Mouse (Mus musculus): ENCODE data around the gene Gjb6.
A peak's percentile ranks its signal among the peaks of the same experiment; 100 is the strongest.

The Gjb6 gene

DNA sequence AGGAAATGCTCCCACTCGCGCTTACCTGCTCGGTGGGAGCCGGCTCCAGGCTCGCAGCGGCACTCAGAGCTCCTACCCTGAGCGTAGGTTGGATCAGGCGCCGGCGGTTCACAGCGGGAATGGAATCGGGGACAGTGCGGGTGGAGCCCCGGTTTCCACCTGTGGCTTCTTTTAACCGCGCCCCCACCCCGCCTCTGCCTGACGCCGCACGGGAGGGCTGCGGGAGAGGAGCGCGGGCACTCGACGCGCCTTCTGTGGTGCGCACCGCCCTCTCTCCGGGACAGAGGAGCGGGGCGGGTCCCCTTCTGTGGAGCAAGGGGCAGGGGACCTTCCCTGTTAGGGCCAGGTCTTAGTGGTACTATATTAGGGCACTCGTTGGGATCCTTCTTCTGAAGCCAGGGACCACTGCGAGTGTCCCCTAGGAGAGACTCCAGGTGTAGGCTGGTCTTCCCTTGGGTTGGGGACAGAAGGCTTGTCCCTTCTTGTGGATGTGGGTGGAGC is at the start of gene Gjb6:
Gene Gjb6 (minus strand): TSS at position 451 of the 501 bp plus-strand sequence.
- DNase-seq (ENCODE audit: low read depth in 2 of 2, low spot score in 2 of 2): no peak

DNA sequence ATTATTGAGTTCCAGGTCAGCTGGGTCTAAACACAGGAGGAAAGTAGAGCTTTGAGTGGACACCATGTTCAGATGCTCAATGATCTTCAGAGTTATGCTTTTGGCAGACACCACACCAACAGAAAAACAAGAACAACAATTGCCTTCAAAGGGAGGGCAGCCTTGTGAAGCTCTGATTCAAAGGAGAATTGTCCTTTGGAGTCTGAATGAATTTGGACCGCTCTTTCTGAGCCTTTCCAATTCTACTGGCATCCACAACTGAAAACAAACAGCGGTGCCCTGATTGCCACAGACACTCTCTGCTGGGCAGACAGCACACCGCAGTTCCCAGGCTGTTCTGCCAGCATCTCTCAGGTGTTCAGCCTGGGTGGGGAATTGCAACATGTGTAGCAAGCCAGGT is 32.1 kb upstream of the Gjb6 start:
- no peak for DNase-seq (ENCODE audit: low read depth in 2 of 2, low spot score in 2 of 2)

DNA sequence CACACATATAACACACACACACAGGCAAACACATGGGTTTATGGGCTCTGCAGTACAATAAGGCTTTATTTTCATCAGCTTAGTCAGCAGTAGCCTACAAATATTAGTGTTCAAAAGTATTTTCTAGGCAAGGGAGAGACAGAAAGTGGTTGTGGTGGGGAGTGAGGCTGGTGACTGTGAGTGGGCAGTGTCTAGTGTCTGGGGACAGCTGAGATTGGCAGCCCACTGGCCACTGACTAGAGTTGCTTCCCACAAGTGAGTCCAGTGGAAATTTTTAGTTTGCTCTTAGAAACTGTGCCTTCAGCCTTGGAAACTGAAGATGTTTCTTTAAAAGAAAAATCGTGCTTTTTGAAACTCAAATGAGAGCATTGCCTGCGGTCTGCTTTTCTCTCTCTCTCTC is 28.4 kb upstream of the Gjb6 start:
- DNase-seq (ENCODE audit: low read depth in 2 of 2, low spot score in 2 of 2): no peak

DNA sequence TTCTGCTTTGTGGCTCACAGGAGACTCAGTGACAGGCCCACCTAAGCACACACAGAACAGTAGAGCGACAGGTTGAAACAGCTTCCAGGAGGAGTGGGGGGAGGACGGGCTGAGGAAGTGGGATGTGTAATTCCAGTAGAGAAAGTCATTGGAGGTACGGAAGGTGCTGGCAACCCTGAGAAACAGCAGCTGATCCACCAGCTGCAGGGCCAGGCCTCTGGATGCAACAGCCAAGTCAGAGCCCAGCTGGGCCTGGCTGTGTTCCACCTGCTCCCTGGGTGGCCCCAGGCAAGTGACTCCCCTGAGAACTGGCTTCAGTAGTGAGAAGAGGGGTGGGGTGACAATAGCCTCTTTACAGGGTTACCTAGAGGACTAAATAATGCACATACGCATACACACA is 27.8 kb upstream of the Gjb6 start:
- DNase-seq (ENCODE audit: low read depth in 2 of 2, low spot score in 2 of 2): no peak

DNA sequence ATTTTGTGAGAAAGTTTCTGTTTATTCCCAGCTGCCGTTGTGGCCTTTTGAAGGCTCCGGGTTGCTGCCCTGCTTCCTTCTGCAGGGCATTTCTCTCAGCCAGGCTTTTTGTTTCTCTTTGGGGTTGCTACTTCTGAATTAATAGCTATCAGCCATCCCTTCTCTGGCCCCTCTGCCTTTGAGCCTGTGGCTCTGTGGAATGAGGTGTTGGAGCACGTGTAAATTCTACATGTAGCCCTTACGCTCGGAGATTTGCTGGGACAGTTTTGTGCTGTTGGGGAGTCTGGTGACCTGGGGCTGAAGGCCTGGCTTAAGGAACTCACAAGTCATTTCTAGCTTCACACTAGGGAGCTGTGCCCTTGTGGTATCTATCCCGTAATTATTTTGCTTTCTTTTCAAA is 21.5 kb upstream of the Gjb6 start:
- no peak for DNase-seq (ENCODE audit: low read depth in 2 of 2, low spot score in 2 of 2)

DNA sequence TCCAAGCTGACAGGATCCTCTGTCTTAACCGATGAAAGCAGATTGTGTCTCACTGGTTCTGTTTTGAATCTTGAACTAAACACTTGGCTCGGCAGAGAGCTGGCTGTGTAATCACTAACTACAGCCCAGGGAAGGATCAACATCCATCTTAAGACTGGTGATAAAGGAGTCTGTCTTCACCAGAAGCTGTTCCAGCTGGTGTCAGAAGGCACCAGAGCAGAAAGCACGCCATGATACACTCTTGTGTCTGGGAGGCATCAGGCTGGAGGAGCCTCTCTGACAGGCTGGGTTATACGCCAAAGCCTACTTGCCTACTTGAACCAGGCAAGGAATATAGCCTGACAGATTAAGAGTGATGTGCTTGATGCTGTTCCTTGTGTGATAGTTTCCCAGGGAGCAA is 12.3 kb upstream of the Gjb6 start:
- no peak for DNase-seq (ENCODE audit: low read depth in 2 of 2, low spot score in 2 of 2)

DNA sequence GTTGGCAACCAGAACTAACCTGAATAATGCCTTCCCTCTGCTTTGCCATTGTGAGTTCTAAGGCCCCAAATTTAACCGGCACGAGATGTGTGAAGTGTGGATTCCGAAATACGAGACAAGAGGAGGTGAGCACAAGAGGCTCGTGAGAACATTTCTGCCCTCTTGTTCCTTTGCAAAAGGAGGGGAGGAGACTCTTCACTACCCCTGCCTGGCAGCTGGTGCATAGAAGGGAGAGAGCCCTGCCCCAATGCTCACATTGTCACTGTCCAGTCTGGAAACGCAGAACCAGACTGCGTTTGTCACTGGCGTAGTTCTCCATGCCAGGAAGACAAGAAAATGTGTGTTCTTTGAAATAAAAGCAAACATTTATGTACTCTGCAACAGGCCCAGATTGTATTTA is 1.9 kb upstream of the Gjb6 start:
- DNase-seq (ENCODE audit: low read depth in 2 of 2, low spot score in 2 of 2): no peak

DNA sequence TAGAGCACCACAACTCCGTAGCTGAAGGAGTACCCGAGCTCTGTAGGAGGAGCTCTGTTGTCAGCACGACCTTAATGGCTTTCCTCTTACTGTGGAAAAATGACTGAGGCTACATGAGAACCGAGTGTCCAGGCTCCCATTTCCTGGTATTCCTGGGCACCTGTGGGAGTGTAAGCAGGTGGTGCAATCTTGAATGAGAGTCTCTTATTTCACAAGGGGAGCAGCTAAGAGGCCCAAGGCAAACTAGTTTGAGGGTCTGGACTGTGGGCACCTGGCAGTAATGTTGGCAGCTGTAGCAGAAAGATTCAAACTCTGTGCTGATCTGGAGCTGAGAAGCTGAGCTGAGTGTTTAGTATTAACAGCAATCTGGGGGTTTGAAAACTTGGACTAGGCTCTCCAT is 6.0 kb downstream of the Gjb6 start:
- no peak for DNase-seq (ENCODE audit: low read depth in 2 of 2, low spot score in 2 of 2)

DNA sequence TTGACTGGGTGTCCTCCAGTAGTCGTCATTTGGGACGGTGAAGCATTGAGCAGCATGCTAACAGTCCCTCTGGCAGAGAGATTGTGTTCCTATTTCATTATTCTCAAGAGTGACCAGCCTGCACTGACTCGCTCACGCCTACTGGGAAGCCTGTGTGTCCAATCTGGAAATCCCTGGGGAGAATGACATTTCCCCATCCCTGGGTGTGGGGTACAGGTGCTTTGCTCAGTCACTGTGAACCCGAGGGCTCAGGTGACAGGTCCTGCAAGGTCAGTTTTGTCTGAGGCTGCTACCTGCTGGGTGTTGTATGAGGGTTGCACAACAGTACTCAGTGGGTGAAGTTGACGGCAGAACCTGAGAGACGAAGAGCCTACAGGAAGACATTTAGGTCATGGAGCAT is 11.1 kb downstream of the Gjb6 start:
- no peak for DNase-seq (ENCODE audit: low read depth in 2 of 2, low spot score in 2 of 2)

DNA sequence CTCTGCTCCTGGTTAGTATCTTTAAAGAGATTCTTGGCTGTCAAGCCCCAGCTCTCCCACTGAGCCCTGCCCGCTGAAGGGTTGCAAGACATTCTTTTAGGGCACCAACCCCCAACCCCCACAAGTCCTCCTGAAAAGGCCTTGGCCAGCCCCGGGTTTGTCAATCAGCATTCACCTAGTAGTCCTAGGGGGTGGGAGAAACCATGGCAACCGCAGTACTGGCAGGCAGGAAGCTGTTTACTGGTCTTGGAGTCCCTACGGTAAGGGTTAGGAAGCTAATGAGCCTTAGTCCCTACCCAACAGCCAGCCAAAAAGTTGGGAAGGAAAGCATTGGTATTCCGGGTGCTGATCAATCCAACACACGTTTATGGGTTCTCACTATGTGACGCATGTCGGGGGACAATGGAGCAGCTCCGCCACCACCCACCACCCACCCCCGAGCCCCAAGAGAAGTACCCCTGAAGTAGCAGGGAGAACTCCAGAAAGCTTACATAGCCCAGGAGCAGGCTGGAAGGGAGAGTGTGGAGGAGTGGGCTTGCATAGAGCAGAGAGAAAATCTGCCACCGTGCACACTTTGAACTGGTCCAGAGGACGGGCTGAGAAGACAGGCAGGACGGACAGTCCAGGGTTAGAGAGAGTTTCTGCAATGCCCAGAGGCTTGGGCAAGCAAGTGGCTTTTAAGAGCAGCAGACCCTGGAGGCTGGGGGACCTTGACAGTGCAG is 17.4 kb downstream of the Gjb6 start, which contains the start of gene Gm4491:
Gene Gm4491 (minus strand): TSS at position 61 of the 722 bp plus-strand sequence.
- DNase-seq (ENCODE audit: low read depth in 2 of 2, low spot score in 2 of 2): no peak

DNA sequence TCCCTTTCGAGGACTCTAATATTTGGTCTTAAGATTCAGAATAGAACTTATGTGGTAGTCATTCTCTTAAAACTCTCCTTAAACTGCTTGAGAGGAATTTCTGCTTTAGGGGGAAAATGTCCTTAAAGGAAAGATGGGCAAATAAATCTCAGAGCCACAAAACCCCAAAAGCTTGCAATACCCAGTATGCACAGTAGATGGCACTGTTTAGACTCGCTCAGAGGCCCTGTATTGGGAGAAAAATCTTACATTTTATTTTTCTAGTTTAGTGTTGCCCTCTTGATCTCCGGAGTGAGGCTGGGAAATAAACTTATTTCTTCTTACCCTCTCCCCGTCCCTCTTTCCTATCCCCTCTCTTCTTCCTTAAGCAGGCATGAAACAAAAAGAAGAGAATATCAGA is 24.2 kb downstream of the Gjb6 start:
- peak; percentile 6 to 30 for DNase-seq (ENCODE audit: low read depth in 2 of 2, low spot score in 2 of 2)

DNA sequence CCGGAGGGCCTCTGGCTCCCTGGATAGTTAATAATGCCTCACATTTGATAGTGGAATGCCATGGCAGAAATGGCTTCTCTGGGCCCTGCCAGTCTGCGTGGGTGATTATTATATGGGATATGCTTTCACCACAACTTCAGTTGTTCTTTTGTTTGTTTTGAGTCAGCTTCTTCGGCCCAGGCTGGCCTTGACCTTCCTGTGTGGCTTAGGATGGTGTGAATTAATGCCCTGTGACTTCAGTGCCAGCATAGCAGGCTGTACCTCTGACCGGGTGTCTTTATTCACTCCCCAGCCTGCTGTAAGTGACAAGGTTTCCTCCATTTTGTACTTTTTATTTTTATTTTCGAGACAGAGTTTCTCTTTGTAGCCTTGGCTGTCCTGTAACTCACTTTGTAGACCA is 25.5 kb downstream of the Gjb6 start:
- DNase-seq (ENCODE audit: low read depth in 2 of 2, low spot score in 2 of 2): no peak

DNA sequence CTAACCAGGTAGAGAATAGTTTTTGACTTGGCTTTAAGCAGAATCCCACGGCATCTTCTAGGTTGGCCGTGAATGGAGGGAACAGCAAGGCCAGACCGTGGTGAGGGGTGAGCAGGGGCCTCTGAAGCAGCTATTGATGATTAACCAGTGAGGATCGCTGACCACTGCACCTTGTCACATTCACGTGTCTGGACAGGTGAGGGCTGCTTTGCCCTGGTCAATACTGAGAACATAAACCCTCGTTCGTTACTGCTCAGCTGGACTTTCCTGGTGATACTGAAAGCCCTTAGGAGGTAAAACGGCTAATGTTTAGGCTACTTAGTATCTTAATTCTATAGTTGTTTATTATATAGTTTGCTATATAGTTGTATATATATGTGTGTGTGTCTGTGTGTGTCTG is 26.3 kb downstream of the Gjb6 start:
- no peak for DNase-seq (ENCODE audit: low read depth in 2 of 2, low spot score in 2 of 2)

DNA sequence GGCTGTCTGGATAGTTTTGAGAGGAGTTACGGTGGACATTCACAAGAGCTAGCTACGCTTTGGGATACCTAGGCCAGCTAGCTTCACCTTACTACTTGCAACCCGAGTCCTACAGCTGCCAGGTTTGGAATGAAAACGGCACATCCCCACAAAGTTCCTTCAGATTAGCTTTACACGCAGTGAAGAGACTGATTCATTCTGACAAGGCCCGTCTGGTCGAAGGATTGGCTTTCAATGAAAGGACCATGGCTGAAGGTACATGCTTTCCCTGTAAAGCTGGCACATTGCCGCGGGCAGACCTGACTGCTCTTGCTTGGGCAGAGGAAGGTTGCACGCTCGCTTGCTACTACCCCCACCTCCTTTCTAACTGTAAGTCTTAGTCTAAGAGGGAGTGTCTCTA is 27.7 kb downstream of the Gjb6 start:
- no peak for DNase-seq (ENCODE audit: low read depth in 2 of 2, low spot score in 2 of 2)

DNA sequence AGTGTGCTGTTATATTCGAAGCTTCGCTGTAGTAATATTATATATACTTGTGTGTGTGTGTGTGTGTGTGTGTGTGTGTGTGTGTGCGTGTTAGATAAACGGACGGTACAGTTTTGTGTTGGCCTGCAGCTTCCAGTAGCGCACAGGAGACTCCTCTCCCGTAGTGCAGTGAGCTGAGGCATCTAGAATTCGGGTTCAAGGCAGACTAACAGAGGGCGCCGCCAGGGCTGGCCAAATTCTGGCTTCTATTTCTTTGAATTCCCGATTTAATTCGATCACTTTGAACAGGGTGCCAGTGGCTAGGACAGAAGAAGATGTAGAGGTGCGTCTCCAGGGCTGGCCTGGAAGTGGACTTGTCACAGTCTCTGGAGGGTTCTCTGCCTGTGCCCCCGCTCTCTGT is 28.3 kb downstream of the Gjb6 start:
- no peak for DNase-seq (ENCODE audit: low read depth in 2 of 2, low spot score in 2 of 2)

DNA sequence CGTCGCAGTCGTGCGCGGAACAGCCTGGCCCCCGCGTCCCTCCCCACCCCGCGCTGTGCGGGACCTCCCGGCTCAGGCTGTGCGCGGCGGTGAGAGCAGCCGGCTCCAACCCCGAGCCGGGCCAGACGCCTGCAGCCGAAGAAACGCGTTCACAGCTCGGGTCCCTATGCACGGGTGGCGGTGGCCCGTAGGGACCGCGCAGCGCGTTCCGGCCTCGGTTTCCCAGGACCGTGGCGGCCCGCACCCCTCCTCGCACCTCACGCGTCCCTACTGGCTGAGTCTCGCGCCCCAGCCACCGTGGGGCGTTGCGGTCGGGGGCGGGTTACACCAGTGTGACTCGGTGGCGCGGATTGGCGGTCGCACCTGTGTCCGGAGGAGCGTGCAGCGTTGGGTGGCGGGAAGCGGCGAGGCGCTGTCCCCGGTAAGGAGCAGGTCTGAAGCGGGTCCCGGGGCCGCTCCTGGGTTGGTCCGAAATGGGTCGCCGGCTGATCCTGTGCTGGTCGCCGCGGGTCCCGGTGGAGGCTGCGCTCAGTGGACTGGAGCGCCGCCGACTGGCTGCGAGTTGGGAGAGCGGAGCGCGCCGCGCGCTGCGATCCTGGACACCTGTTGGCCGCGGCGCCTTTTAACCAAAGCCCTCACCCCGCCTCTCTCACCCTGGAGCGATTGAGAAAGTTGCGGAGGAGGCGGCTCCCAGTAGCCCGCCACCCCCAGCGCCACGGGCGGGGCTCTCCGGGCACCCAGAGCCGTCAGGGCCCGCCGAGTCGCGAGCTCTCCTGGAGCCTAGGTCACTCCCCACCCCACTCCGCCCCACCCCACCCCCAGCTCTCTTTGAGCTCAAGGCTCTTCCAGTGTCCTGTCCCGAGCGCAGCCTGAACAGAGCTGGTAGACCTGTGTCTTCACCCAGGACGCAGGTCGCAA is 29.0 kb downstream of the Gjb6 start, which contains the start of gene Gjb2:
Gene Gjb2 (minus strand): TSS at position 597 of the 918 bp plus-strand sequence.
- DNase-seq (ENCODE audit: low read depth in 2 of 2, low spot score in 2 of 2): no peak

DNA sequence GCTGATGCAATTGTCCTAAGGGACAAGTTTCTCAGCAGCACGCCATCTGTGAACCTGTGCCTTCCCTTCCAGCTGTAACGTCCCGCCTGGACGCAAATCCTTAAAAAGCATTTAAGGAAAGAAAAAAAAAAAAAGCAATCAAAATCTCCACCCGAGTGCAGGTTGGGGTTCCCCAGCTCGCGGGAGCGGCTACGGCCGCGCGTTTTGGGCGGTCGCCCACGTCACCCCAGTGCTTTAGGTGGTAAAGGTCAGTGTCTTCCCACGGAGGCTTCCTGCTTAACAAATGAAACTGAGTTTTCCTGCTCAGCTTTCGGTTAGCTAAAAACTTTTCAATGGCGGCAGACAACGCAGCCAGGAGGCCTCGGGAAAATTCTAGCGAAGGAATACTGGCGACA is 29.7 kb downstream of the Gjb6 start:
- no peak for DNase-seq (ENCODE audit: low read depth in 2 of 2, low spot score in 2 of 2)

DNA sequence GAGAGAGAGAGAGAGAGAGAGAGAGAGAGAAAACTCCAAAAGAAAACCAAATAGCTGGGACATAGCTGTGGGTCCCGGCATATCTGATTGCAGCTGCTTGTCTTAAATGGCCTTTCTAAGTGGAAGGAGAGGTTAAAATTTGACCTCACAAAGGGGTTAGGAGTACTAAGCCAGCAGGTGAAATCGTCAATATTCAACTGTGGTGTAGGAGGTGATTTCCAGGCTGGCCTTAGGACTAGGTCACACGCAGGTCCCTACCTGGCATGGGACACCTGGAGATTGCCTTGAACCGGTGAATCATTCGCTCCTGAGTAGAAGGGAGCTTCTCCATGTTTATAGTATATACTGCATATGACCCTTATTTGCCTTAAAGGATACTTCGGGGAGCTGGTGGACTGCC is 30.3 kb downstream of the Gjb6 start:
- no peak for DNase-seq (ENCODE audit: low read depth in 2 of 2, low spot score in 2 of 2)

DNA sequence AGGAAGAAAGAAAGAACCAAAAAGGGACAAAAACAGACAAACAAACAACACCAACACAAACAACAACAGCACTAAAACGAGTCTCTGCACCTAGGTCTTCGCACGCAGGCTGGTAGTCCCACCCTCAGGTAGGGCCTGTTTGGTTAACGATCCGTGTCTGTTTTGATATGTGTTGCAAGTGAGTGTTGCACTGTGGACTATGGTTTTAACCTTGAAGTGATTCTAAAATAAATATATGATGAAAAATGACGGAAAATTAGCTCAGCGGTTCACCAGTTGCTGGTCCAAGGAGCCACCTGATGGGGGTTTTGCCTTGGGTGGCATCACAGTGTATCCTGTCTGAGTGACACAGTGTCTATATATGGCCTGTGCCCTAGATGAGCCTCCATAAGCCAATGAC is 31.8 kb downstream of the Gjb6 start:
- no peak for DNase-seq (ENCODE audit: low read depth in 2 of 2, low spot score in 2 of 2)

DNA sequence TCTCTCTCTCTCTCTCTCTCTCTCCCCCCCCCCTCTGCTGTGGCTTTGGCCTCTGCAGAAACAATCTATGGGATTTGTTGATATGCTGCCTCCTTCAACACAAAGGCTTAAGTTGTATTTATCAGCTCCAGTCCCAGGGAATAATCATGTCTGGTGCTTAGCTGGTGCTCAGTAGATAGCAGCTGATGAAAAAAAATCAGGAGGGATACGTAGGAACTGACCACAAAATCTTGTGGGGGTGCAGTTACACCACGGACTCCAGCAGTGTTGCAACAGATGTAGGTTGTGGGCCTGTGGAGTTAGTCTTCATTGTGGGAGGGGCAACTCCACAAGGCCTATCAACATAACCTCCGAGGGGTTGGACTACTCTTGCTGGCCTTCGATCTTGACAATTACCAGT is 37.6 kb downstream of the Gjb6 start:
- DNase-seq (ENCODE audit: low read depth in 2 of 2, low spot score in 2 of 2): no peak

DNA sequence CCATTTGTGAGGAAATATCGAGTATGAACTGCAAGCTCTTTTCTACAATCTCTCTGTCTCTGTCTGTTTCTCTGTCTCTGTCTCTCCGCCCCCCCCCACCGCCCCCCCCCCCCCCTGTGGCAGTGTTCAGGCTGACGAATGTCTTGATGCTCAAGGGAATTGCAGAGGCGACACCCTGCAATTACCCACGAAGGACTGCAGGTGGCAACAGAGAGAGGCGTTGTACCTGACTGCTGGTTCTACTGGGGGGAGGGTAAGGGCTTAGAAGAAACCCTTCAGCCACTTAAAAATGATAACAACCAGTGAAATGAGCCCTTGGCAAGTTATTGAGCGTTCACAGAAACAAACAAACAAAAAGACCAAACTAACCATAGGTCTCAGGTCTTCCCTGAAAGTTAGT is 40.4 kb downstream of the Gjb6 start:
- peak in 1 of 2 experiments; percentile 7 for DNase-seq (ENCODE audit: low read depth in 2 of 2, low spot score in 2 of 2)

DNA sequence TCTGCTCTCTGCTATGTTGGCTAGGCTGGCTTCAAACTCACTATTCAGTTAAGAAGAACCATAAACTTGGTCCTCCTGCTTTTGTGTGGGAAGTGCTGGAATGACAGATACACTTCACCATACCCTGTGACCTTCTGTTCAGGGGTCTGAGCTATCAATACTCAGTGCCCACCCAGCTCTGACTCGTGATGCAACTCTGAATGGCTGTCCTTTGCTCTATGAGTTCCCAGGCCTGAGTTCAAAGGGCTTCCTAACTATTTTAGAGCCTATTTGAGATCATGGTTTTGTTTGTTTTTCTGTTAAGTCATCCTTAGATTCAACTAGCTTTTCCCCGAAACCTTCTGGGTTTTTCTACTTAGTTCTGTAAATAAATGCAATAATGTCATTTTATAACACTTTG is 43.4 kb downstream of the Gjb6 start:
- DNase-seq (ENCODE audit: low read depth in 2 of 2, low spot score in 2 of 2): no peak

Data from CD8-positive naive resting alpha-beta T cell, adult 2 months (primary cell).